Comparison of ENCODE assay signal across 25 mouse cellular contexts in genomic region chr2:141558242-141558827, GRCm38 (mm10).
"Had no signal": no experiment of that assay in that cellular context is flagged by ENCODE, and none has a peak within 500 bp of the region (broad histone marks: within the 10 kb centered on the region; RNA-seq: fewer than 3 reads in every experiment).

No protein-coding gene starts in this region.

- H3K4me1 ChIP-seq: heart, embryonic 12.5 days; hindbrain, embryonic 10.5 days; hindbrain, embryonic 12.5 days; kidney, embryonic 15.5 days; liver, embryonic 12.5 days had no signal

- H3K27ac ChIP-seq: heart, adult 2 months; hindbrain, embryonic 10.5 days; hindbrain, embryonic 12.5 days; hindbrain, embryonic 14.5 days; hindbrain, postnatal 0 days; kidney, embryonic 15.5 days; kidney, postnatal 0 days; limb, embryonic 13.5 days; limb, embryonic 15.5 days; liver, embryonic 12.5 days; liver, embryonic 14.5 days had no signal

- H3K9ac ChIP-seq: forebrain, postnatal 0 days; heart, embryonic 12.5 days; hindbrain, embryonic 12.5 days; hindbrain, embryonic 14.5 days; kidney, embryonic 15.5 days; limb, embryonic 13.5 days; limb, embryonic 15.5 days; liver, embryonic 12.5 days; liver, embryonic 14.5 days had no signal

- DNase-seq: forebrain, postnatal 0 days; gastrocnemius, postnatal 14 days; heart, adult 11 months; heart, adult 2 months; heart, postnatal 10 days; heart, postnatal 4 days; kidney, adult 11 months; kidney, adult 2 months; kidney, adult 9 months; kidney, postnatal 14 days; kidney, postnatal 36 days; layer of hippocampus, adult 9-11 months; layer of hippocampus, postnatal 36 days; left cerebral cortex, postnatal 4 days had no signal

- H3K36me3 ChIP-seq: heart, embryonic 12.5 days; hindbrain, embryonic 10.5 days; hindbrain, embryonic 12.5 days; kidney, embryonic 15.5 days; limb, embryonic 13.5 days; limb, embryonic 15.5 days; liver, embryonic 12.5 days had no signal

- H3K27me3 ChIP-seq: heart, embryonic 12.5 days; hindbrain, embryonic 12.5 days; kidney, embryonic 15.5 days; limb, embryonic 15.5 days; liver, embryonic 12.5 days had no signal

- ATAC-seq: forebrain, postnatal 0 days; hindbrain, postnatal 0 days; liver, embryonic 12.5 days had no signal

- H3K4me3 ChIP-seq: heart, adult 2 months; heart, embryonic 12.5 days; hindbrain, embryonic 10.5 days; hindbrain, embryonic 12.5 days; kidney, embryonic 15.5 days; limb, embryonic 13.5 days; limb, embryonic 15.5 days; liver, embryonic 12.5 days had no signal

- H3K4me2 ChIP-seq: heart, embryonic 12.5 days; hindbrain, embryonic 12.5 days; hindbrain, embryonic 14.5 days; kidney, embryonic 15.5 days; limb, embryonic 13.5 days; limb, embryonic 15.5 days; liver, embryonic 12.5 days had no signal

- H3K9me3 ChIP-seq: heart, embryonic 12.5 days; hindbrain, embryonic 10.5 days; hindbrain, embryonic 12.5 days; kidney, embryonic 15.5 days; limb, embryonic 13.5 days; limb, embryonic 15.5 days; liver, embryonic 12.5 days had no signal
